Mouse (Mus musculus) thymus, postnatal 14 days (tissue): ENCODE data around the gene Rftn1.

Experiments
- DNase-seq: peaks from one replicate; pipeline ENCODE4 v3.0.0; 2021

Rftn1 gene

GRCm38 (mm10) chr17:49974996-49975395 is 215.5 kb downstream of the Rftn1 start:
- DNase-seq: no peak

- DNase-seq: no peak
These were observed 218.3 kb downstream of the Rftn1 start for GRCm38 (mm10) chr17:49972164-49972563.

- no peak for DNase-seq
These were observed 219.4 kb downstream of the Rftn1 start for GRCm38 (mm10) chr17:49971057-49971456.

GRCm38 (mm10) chr17:49968467-49969207 is 221.8 kb downstream of the Rftn1 start:
- DNase-seq: peak; percentile 72

- DNase-seq: no peak
These were observed 224.4 kb downstream of the Rftn1 start for GRCm38 (mm10) chr17:49965846-49966762.

GRCm38 (mm10) chr17:49965035-49965434 is 225.4 kb downstream of the Rftn1 start:
- peak; percentile 59 for DNase-seq

GRCm38 (mm10) chr17:49964471-49964870 is 226.0 kb downstream of the Rftn1 start:
- DNase-seq: no peak

GRCm38 (mm10) chr17:49959021-49959420 is 231.5 kb downstream of the Rftn1 start:
- DNase-seq: no peak

GRCm38 (mm10) chr17:49951856-49952607 is 238.4 kb downstream of the Rftn1 start:
- DNase-seq: no peak

- DNase-seq: peak; percentile 77
These were observed 239.0 kb downstream of the Rftn1 start for GRCm38 (mm10) chr17:49951491-49951855.

GRCm38 (mm10) chr17:49942674-49943073 is 247.8 kb downstream of the Rftn1 start:
- peak; percentile 20 for DNase-seq
